Mouse (Mus musculus) thymus, postnatal 4 days (tissue): ENCODE results near the gene Anxa9.
A peak's percentile ranks its signal among the peaks of the same experiment; 100 is the strongest.
"Not testable (repeated sequence)": the region's sequence is repeated elsewhere in the genome, so short reads cannot be mapped to it uniquely, and the experiment has no call there.

Experiments
- DNase-seq: peaks from one replicate; pipeline ENCODE4 v3.0.0; 2021

The Anxa9 gene

GRCm38 (mm10) chr3:95307100-95307499 is at the start of gene Anxa9:
Gene Anxa9 (minus strand): TSS chr3:95307176.
- DNase-seq = no peak

- DNase-seq = not testable (repeated sequence)
Measured at GRCm38 (mm10) chr3:95355911-95356544, 49.1 kb upstream of the Anxa9 start.

- no peak for DNase-seq
Measured at GRCm38 (mm10) chr3:95349491-95349890, 42.5 kb upstream of the Anxa9 start.

- not testable (repeated sequence) for DNase-seq
Measured at GRCm38 (mm10) chr3:95348343-95348742, 41.4 kb upstream of the Anxa9 start.

- DNase-seq = no peak
Measured at GRCm38 (mm10) chr3:95346454-95346853, 39.5 kb upstream of the Anxa9 start.

- not testable (repeated sequence) for DNase-seq
Measured at GRCm38 (mm10) chr3:95343356-95344000, 36.5 kb upstream of the Anxa9 start.

GRCm38 (mm10) chr3:95338251-95338650 is 31.3 kb upstream of the Anxa9 start:
- no peak for DNase-seq

GRCm38 (mm10) chr3:95337345-95337744 is 30.4 kb upstream of the Anxa9 start:
- no peak for DNase-seq

GRCm38 (mm10) chr3:95331528-95331927 is 24.6 kb upstream of the Anxa9 start:
- no peak for DNase-seq

- DNase-seq = no peak
Measured at GRCm38 (mm10) chr3:95328803-95329404, 21.9 kb upstream of the Anxa9 start.

GRCm38 (mm10) chr3:95324454-95325144 is 17.6 kb upstream of the Anxa9 start:
- no peak for DNase-seq

- DNase-seq = no peak
Measured at GRCm38 (mm10) chr3:95323429-95323828, 16.5 kb upstream of the Anxa9 start.

GRCm38 (mm10) chr3:95319701-95320625 is 13.0 kb upstream of the Anxa9 start:
- no peak for DNase-seq

GRCm38 (mm10) chr3:95319110-95319509 is 12.1 kb upstream of the Anxa9 start:
- DNase-seq = no peak

GRCm38 (mm10) chr3:95318548-95318947 is 11.6 kb upstream of the Anxa9 start:
- DNase-seq = no peak

GRCm38 (mm10) chr3:95317414-95318080 is 10.6 kb upstream of the Anxa9 start:
- DNase-seq = peak; percentile 85

- no peak for DNase-seq
Measured at GRCm38 (mm10) chr3:95315844-95316550, 9.0 kb upstream of the Anxa9 start.

GRCm38 (mm10) chr3:95315094-95315843 is 8.3 kb upstream of the Anxa9 start:
- peak; percentile 94 for DNase-seq

GRCm38 (mm10) chr3:95314486-95315093 is 7.6 kb upstream of the Anxa9 start, which contains the start of gene Cers2:
Gene Cers2 (plus strand): TSS chr3:95314791.
- no peak for DNase-seq

GRCm38 (mm10) chr3:95314075-95314474 is 7.1 kb upstream of the Anxa9 start:
- DNase-seq = no peak
